Mouse (Mus musculus) liver, adult 2 months (tissue): ENCODE measurements at regions not wholly inside any gene's neighbourhood (a gene's known extent, or its start where the extent isn't known, plus 50 kb on each side); places are given as distances from the start of the nearest gene placed in this dataset.

Experiments used
- DNase-seq: peaks from one replicate; pipeline ENCODE4 v3.0.0-alpha.2; 2011; ENCODE audit warnings: low read depth, low spot score; ENCODE audit errors: extremely low read depth
- H3K27ac ChIP-seq: fragments of 200-500 bp; replicated peaks from 2 replicates; pipeline ENCODE4 v1.5.1; 2012; ENCODE audit warnings: low read depth, mild to moderate bottlenecking, control low read depth, inconsistent platforms, low read length; ENCODE audit not compliant: insufficient read depth
- H3K27me3 ChIP-seq: fragments of 200-500 bp; 2 replicates; pipeline ENCODE4 v1.6.1; 2012; ENCODE audit warnings: mild to moderate bottlenecking, moderate library complexity, low read length, inconsistent platforms; ENCODE audit not compliant: control insufficient read depth, insufficient read depth
- H3K36me3 ChIP-seq: fragments of 200-500 bp; 2 replicates; pipeline ENCODE4 v1.6.1; 2012; ENCODE audit warnings: low read length, inconsistent platforms; ENCODE audit not compliant: control insufficient read depth, insufficient read depth
- H3K4me1 ChIP-seq: fragments of 200-500 bp; 2 replicates; pipeline ENCODE4 v1.6.1; 2011; ENCODE audit warnings: low read length; ENCODE audit not compliant: control insufficient read depth, insufficient read depth
- H3K4me3 ChIP-seq: fragments of 200-500 bp; 2 replicates; pipeline ENCODE4 v1.5.1; 2011; ENCODE audit warnings: low read depth, mild to moderate bottlenecking, control low read depth, low read length, moderate library complexity; ENCODE audit not compliant: insufficient read depth
- H3K79me2 ChIP-seq: fragments of 200-500 bp; 2 replicates; pipeline ENCODE4 v1.6.1; 2012; ENCODE audit warnings: inconsistent platforms, mild to moderate bottlenecking, low read length, moderate library complexity; ENCODE audit not compliant: control insufficient read depth, insufficient read depth
- H3K9ac ChIP-seq: fragments of 200-500 bp; 2 replicates; pipeline ENCODE4 v1.6.1; 2012; ENCODE audit warnings: low read depth, mild to moderate bottlenecking, control low read depth, inconsistent platforms, low read length
- CTCF ChIP-seq: fragments of 200-500 bp; IDR thresholded peaks from 2 replicates; pipeline ENCODE4 v1.5.1; 2011; ENCODE audit warnings: low read depth, low read length, control low read depth
- POLR2A ChIP-seq: fragments of 200-500 bp; IDR thresholded peaks from 2 replicates; pipeline ENCODE4 v1.6.1; 2011; ENCODE audit warnings: low read length, control low read depth; ENCODE audit not compliant: insufficient read depth; ENCODE audit errors: extremely low read depth
- WGBS: fragments of 180-500 bp; shearing (Covaris S2); methylation state at CpG from one replicate; pipeline ENCODE4 v1.1.7; 2018; 5-methylcytosine and 5-hydroxymethylcytosine counted together

DNA sequence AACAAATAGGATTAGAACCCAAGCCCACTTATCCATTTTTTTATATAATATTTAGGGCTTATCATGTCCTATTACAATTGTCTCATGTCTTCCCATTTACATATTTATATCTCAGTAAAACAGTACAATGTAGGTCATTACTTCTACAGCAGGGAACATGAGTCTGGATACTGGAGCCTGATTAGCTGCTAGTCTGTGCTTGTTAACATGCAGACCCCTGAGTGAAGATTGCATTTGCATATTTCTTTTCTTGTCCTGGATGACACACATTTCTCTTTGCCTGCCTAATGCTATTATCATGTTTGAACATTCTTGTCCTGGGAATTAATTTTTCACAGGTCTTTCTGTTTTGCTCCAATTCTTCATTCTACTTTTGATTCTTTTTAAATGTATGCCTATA is 155.0 kb upstream of the 4921530L21Rik start:
- Histone ChIP-seq H3K27ac (no peak overlapping the region), H3K27me3 (no peaks in the 10 kb centered on the region), H3K4me1 (no peaks in the 10 kb centered on the region), H3K9ac (no peak overlapping the region), H3K4me3 (no peak overlapping the region), H3K79me2 (no peaks in the 10 kb centered on the region), H3K36me3 (no peaks in the 10 kb centered on the region)
- TF ChIP-seq CTCF (no peak), POLR2A (no peak)
- no peak for DNase-seq

DNA sequence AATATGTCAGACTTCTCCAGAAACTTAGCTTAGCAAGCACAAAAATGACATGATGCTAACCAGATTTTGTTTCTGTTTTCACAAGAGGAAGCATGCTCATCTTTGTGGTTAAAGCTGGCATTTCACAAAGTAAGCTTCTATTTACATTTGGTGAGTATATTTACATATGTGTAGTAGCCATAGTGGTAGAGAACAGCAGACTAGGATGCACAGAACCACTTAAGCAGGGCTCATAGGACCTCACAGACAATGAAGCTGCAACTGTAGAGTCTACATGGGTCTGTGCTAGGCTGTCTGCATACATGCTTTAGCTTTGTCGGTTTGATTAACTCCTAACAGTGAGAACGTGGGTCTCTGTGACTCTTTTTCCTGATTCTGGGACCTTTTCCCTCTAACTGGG is 105.3 kb upstream of the 4921530L21Rik start:
- Histone ChIP-seq H3K9ac (no peak overlapping the region), H3K4me1 (no peaks in the 10 kb centered on the region), H3K36me3 (no peaks in the 10 kb centered on the region), H3K27ac (no peak overlapping the region), H3K79me2 (no peaks in the 10 kb centered on the region), H3K27me3 (no peaks in the 10 kb centered on the region), H3K4me3 (no peak overlapping the region)
- 58% methylated on average over 2 of the region's 2 CpGs for WGBS
- TF ChIP-seq CTCF, result no peak
- TF ChIP-seq POLR2A, result no peak
- DNase-seq, result no peak

- Histone ChIP-seq H3K27me3 (no peaks in the 10 kb centered on the region), H3K9ac (no peak overlapping the region), H3K27ac (no peak overlapping the region), H3K79me2 (no peaks in the 10 kb centered on the region), H3K4me3 (no peak overlapping the region), H3K36me3 (no peaks in the 10 kb centered on the region), H3K4me1 (no peaks in the 10 kb centered on the region)
- DNase-seq, result peak; percentile 4
- no peak for TF ChIP-seq POLR2A
- no peak for TF ChIP-seq CTCF
These were observed 103.6 kb upstream of the 4921530L21Rik start for GRCm38 (mm10) chr14:95777439-95777838.
